Mouse (Mus musculus) ES-Bruce4 (cell line): ENCODE data around the gene Zdhhc4. TPM values are rescaled to one million over a fixed set of nuclear protein-coding genes. Genes with fewer than 3 reads are reported as not detected.

Experiments used
- H3K27ac ChIP-seq: 2 replicates; pipeline ENCODE4 v1.5.1; 2012; ENCODE audit warnings: low read length, inconsistent platforms; ENCODE audit not compliant: insufficient read depth
- H3K27me3 ChIP-seq: 2 replicates; pipeline ENCODE4 v1.6.1; 2012; ENCODE audit warnings: mild to moderate bottlenecking, low read length, inconsistent platforms; ENCODE audit not compliant: control insufficient read depth, poor library complexity, insufficient read depth, severe bottlenecking
- H3K36me3 ChIP-seq: 2 replicates; pipeline ENCODE4 v1.6.1; 2012; ENCODE audit warnings: inconsistent platforms, mild to moderate bottlenecking, low read length, moderate library complexity; ENCODE audit not compliant: control insufficient read depth, poor library complexity, insufficient read depth, severe bottlenecking
- H3K4me1 ChIP-seq: one replicate; pipeline ENCODE4 v1.8.1; 2011; ENCODE audit warnings: low read length; ENCODE audit not compliant: control insufficient read depth, insufficient read depth
- H3K4me3 ChIP-seq: 2 replicates; pipeline ENCODE4 v1.5.1; 2011; ENCODE audit warnings: low read depth, mild to moderate bottlenecking, low read length
- H3K9ac ChIP-seq: 2 replicates; pipeline ENCODE4 v1.6.1; 2012; ENCODE audit warnings: low read depth, mild to moderate bottlenecking, inconsistent platforms; ENCODE audit not compliant: poor library complexity, severe bottlenecking
- H3K9me3 ChIP-seq: replicated peaks from 2 replicates; pipeline ENCODE4 v1.6.1; 2012; ENCODE audit warnings: mild to moderate bottlenecking, low read length, inconsistent platforms; ENCODE audit not compliant: control insufficient read depth, poor library complexity, insufficient read depth, severe bottlenecking
- CTCF ChIP-seq: IDR thresholded peaks from one replicate; pipeline ENCODE4 v1.8.1; 2011; ENCODE audit warnings: low read depth, low read length
- EP300 ChIP-seq: IDR thresholded peaks from 2 replicates; pipeline ENCODE4 v1.6.1; 2011; ENCODE audit warnings: low read depth, low read length; ENCODE audit not compliant: insufficient read depth
- POLR2A ChIP-seq: IDR thresholded peaks from one replicate; pipeline ENCODE4 v1.8.1; 2011; ENCODE audit warnings: low read length; ENCODE audit not compliant: insufficient read depth
- polyA plus RNA-seq: library from polyadenylated mRNA; stranded (reverse); fragments of >200 nt; gene quantifications from 2 replicates; pipeline ENCODE4 v1.2.4, GENCODE M21; 2011; ENCODE audit warnings: low read depth; ENCODE audit not compliant: missing spikeins, insufficient read depth, insufficient read length

Gene Zdhhc4
- polyA plus RNA-seq, 1 experiment = 27.2 TPM

DNA sequence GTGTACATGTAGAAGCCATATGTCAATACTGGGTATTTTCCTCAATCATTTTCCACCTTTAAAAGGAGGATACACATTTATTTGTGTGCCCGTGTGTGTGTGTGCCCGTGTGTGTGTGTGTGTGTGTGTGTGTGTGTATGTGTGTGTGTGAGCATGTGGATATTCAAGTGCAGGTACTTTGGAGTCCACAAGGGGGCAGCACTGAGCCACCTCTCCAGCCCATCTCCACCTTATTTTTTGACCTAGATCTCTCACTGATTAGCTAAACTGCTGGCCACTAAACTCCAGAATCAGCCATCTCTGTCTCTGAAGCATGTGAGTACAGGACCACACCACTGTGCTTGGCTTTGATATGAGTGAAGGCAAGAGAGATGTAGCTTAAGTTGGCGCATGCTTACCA, 34.2 kb downstream of the Zdhhc4 start:
- Histone ChIP-seq H3K27ac (no peak overlapping the region), H3K9ac (no peak overlapping the region), H3K4me1 (no peaks in the 10 kb centered on the region), H3K36me3 (no peaks in the 10 kb centered on the region), H3K27me3 (peaks cover 4% of the 10 kb centered on the region), H3K9me3 (no peaks in the 10 kb centered on the region), H3K4me3 (no peak overlapping the region)
- TF ChIP-seq EP300 = no peak
- TF ChIP-seq CTCF = peak; percentile 55
- TF ChIP-seq POLR2A = no peak

- Histone ChIP-seq H3K36me3 (no peaks in the 10 kb centered on the region), H3K27me3 (peaks cover 4% of the 10 kb centered on the region), H3K4me3 (peak within 1 kb of the TSS; percentile 65), H3K9me3 (no peaks in the 10 kb centered on the region), H3K4me1 (no peaks in the 10 kb centered on the region), H3K27ac (no peak within 1 kb of the TSS), H3K9ac (peak within 1 kb of the TSS; percentile 77)
- TF ChIP-seq CTCF (no peak), POLR2A (no peak), EP300 (no peak)
Observed at GRCm38 (mm10) chr5:143293404-143293803, 35.7 kb downstream of the Zdhhc4 start, which contains the start of gene Zfp853. Gene Zfp853, minus strand, starts transcription at chr5:143293623.

DNA sequence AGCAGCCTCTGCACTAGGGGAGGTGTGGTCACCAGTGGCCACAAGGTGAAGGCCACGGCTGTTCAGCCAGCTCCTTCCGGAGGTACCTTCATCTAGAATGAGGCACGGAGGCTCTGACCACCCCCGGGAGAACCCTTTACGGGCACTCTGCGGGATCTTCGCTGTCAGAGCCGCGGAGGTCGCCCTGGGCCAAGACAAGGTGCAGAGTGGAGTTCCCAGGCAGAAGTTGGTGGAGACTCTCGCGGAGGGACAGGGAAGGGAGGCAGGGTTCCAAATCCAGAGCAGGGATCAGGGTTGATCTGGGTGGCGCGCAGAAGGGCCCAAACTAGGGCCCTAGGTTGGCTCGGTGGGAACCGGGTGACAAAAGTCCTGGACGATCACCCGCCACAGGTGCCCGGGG, 36.2 kb downstream of the Zdhhc4 start:
- peak overlapping the region; percentile 65 for H3K4me3 ChIP-seq
- TF ChIP-seq CTCF (no peak), EP300 (no peak), POLR2A (no peak)
- H3K27me3 ChIP-seq = peaks cover 4% of the 10 kb centered on the region

GRCm38 (mm10) chr5:143289299-143289698, 39.8 kb downstream of the Zdhhc4 start:
- Histone ChIP-seq H3K9me3 (no peaks in the 10 kb centered on the region), H3K4me1 (no peaks in the 10 kb centered on the region), H3K36me3 (no peaks in the 10 kb centered on the region), H3K27ac (no peak overlapping the region), H3K4me3 (no peak overlapping the region), H3K9ac (no peak overlapping the region), H3K27me3 (peaks cover 4% of the 10 kb centered on the region)
- TF ChIP-seq EP300 (no peak), POLR2A (no peak), CTCF (no peak)

More for the DNA sequence above, 36.2 kb downstream of the Zdhhc4 start:
- H3K9ac ChIP-seq = peak overlapping the region; percentile 77
- H3K9me3 ChIP-seq = no peaks in the 10 kb centered on the region
- H3K4me1 ChIP-seq = no peaks in the 10 kb centered on the region
- H3K27ac ChIP-seq = no peak overlapping the region
- no peaks in the 10 kb centered on the region for H3K36me3 ChIP-seq

- TF ChIP-seq CTCF (no peak), POLR2A (no peak), EP300 (no peak)
- Histone ChIP-seq H3K9ac (peak overlapping the region; percentile 34; the same call in 1 of the 2 replicates), H3K27ac (no peak overlapping the region), H3K27me3 (peaks cover 3% of the 10 kb centered on the region), H3K36me3 (no peaks in the 10 kb centered on the region), H3K4me3 (peak overlapping the region; percentile 38), H3K4me1 (no peaks in the 10 kb centered on the region), H3K9me3 (no peaks in the 10 kb centered on the region)
Observed at GRCm38 (mm10) chr5:143288378-143288911, 40.6 kb downstream of the Zdhhc4 start.

GRCm38 (mm10) chr5:143287774-143288328, 41.2 kb downstream of the Zdhhc4 start:
- H3K27me3 ChIP-seq = no peaks in the 10 kb centered on the region
- TF ChIP-seq POLR2A (no peak), EP300 (no peak), CTCF (no peak)
- no peaks in the 10 kb centered on the region for H3K4me1 ChIP-seq
- no peaks in the 10 kb centered on the region for H3K9me3 ChIP-seq
- peak overlapping the region; percentile 34 for H3K9ac ChIP-seq
- no peaks in the 10 kb centered on the region for H3K36me3 ChIP-seq
- no peak overlapping the region for H3K27ac ChIP-seq
- H3K4me3 ChIP-seq = peak overlapping the region; percentile 38
